Mouse (Mus musculus) CH12.LX (cell line): Measurements from ENCODE around the gene Ltbp2. TPM values are rescaled to one million over a fixed set of nuclear protein-coding genes. Genes with fewer than 3 reads are reported as not detected.

ENCODE experiments used
- DNase-seq: peaks from one replicate; pipeline ENCODE4 v3.0.0-alpha.2; 2013; ENCODE audit errors: extremely low read depth
- H3K27ac ChIP-seq: 2 replicates; pipeline ENCODE4 v1.5.1; 2012; ENCODE audit warnings: low read depth, mild to moderate bottlenecking, control low read depth, moderate library complexity; ENCODE audit not compliant: insufficient read depth
- H3K27me3 ChIP-seq: replicated peaks from 2 replicates; pipeline ENCODE3; 2012; ENCODE audit warnings: inconsistent platforms
- H3K36me3 ChIP-seq, 2 experiments: replicated peaks in 1 of 2; 2 replicates each; pipeline versions ENCODE3 to v1.6.1; 2012; ENCODE audit warnings: inconsistent platforms in 1 of 2, low read length in 1 of 2, mild to moderate bottlenecking in 1 of 2, mixed read lengths in 1 of 2, moderate library complexity in 1 of 2; ENCODE audit not compliant: control insufficient read depth in 1 of 2, insufficient read depth in 1 of 2
- H3K4me1 ChIP-seq, 2 experiments: 2 replicates each; pipeline ENCODE4 v1.6.1; 2012; ENCODE audit warnings: inconsistent platforms in 1 of 2, moderate library complexity in 1 of 2; ENCODE audit not compliant: insufficient read depth in 2 of 2, control insufficient read depth in 1 of 2
- H3K4me2 ChIP-seq: 2 replicates; pipeline ENCODE4 v1.6.1; 2012; ENCODE audit warnings: low read depth, mild to moderate bottlenecking, control low read depth; ENCODE audit not compliant: poor library complexity, insufficient read depth, severe bottlenecking
- H3K4me3 ChIP-seq, 3 experiments: fragments of 150-350 bp in 1 of 3; sonication (generic) in 1 of 3; replicated peaks in 1 of 3; 2 replicates each; pipeline versions ENCODE3 to v1.5.1; 2011 to 2012; ENCODE audit warnings: low read depth in 2 of 3, low read length in 2 of 3, mild to moderate bottlenecking in 2 of 3, moderate library complexity in 2 of 3, control low read depth in 1 of 3, improper control_type of control experiment in 1 of 3, inconsistent platforms in 1 of 3, mixed read lengths in 1 of 3; ENCODE audit not compliant: poor library complexity in 1 of 3
- H3K79me2 ChIP-seq: replicated peaks from 2 replicates; pipeline ENCODE4 v1.6.1; 2012; ENCODE audit warnings: mild to moderate bottlenecking, moderate library complexity; ENCODE audit not compliant: control insufficient read depth, poor library complexity, insufficient read depth, severe bottlenecking; ENCODE audit errors: extremely low read depth
- H3K9ac ChIP-seq: 2 replicates; pipeline ENCODE4 v1.6.1; 2012; ENCODE audit warnings: low read depth, mild to moderate bottlenecking, control low read depth, moderate library complexity; ENCODE audit not compliant: insufficient read depth
- H3K9me3 ChIP-seq: replicated peaks from 2 replicates; pipeline ENCODE3; 2012; ENCODE audit warnings: low read length, inconsistent platforms, mixed read lengths
- BHLHE40 ChIP-seq: IDR thresholded peaks from 2 replicates; pipeline ENCODE4 v1.6.1; 2011; ENCODE audit warnings: mild to moderate bottlenecking, low read depth, low read length, improper control_type of control experiment
- CHD1 ChIP-seq: IDR thresholded peaks from 2 replicates; pipeline ENCODE4 v1.6.1; 2012; ENCODE audit warnings: low read depth, low read length, improper control_type of control experiment, inconsistent platforms
- CHD2 ChIP-seq: IDR thresholded peaks from 2 replicates; pipeline ENCODE4 v1.6.1; 2011; ENCODE audit warnings: low read length, improper control_type of control experiment
- CTCF ChIP-seq, 2 experiments: IDR thresholded peaks in 1 of 2; conservative IDR thresholded peaks in 1 of 2; 2 replicates each; pipeline ENCODE4 v1.5.1; 2011 to 2012; ENCODE audit warnings: low read depth in 2 of 2, low read length in 2 of 2, improper control_type of control experiment in 1 of 2, inconsistent platforms in 1 of 2, mild to moderate bottlenecking in 1 of 2, moderate library complexity in 1 of 2
- E2F4 ChIP-seq: IDR thresholded peaks from 2 replicates; pipeline ENCODE4 v1.6.1; 2011; ENCODE audit warnings: low read depth, low read length, improper control_type of control experiment; ENCODE audit not compliant: insufficient replicate concordance
- EP300 ChIP-seq: IDR thresholded peaks from 2 replicates; pipeline ENCODE4 v1.6.1; 2011; ENCODE audit warnings: low read length, improper control_type of control experiment
- ETS1 ChIP-seq: conservative IDR thresholded peaks from 2 replicates; pipeline ENCODE4 v1.6.1; 2012; ENCODE audit warnings: low read depth, mild to moderate bottlenecking, inconsistent platforms, low read length, improper control_type of control experiment, moderate library complexity
- GABPA ChIP-seq: IDR thresholded peaks from 2 replicates; pipeline ENCODE4 v1.6.1; 2012; ENCODE audit warnings: low read depth, low read length, improper control_type of control experiment, inconsistent platforms; ENCODE audit not compliant: insufficient replicate concordance
- IRF4 ChIP-seq: IDR thresholded peaks from 2 replicates; pipeline ENCODE4 v1.6.1; 2014; ENCODE audit warnings: low read depth, mild to moderate bottlenecking, inconsistent platforms, low read length, improper control_type of control experiment
- KAT2A ChIP-seq: IDR thresholded peaks from 2 replicates; pipeline ENCODE4 v1.6.1; 2012; ENCODE audit warnings: low read length, improper control_type of control experiment, inconsistent platforms; ENCODE audit not compliant: insufficient replicate concordance
- MEF2A ChIP-seq: IDR thresholded peaks from 2 replicates; pipeline ENCODE4 v1.6.1; 2014; ENCODE audit warnings: low read depth, mild to moderate bottlenecking, inconsistent platforms, low read length, improper control_type of control experiment, borderline replicate concordance
- MYC ChIP-seq: IDR thresholded peaks from 2 replicates; pipeline ENCODE4 v1.6.1; 2011; ENCODE audit warnings: low read depth, mild to moderate bottlenecking, improper control_type of control experiment, low read length
- NRF1 ChIP-seq: IDR thresholded peaks from 2 replicates; pipeline ENCODE4 v1.6.1; 2014; ENCODE audit warnings: low read depth, mild to moderate bottlenecking, inconsistent platforms, low read length, improper control_type of control experiment, moderate library complexity
- RAD21 ChIP-seq: IDR thresholded peaks from 2 replicates; pipeline ENCODE4 v1.6.1; 2011; ENCODE audit warnings: low read depth, mild to moderate bottlenecking, low read length, improper control_type of control experiment, moderate library complexity
- SIN3A ChIP-seq: IDR thresholded peaks from 2 replicates; pipeline ENCODE4 v1.6.1; 2012; ENCODE audit warnings: low read length, improper control_type of control experiment, inconsistent platforms
- SMC3 ChIP-seq: IDR thresholded peaks from 2 replicates; pipeline ENCODE4 v1.6.1; 2011; ENCODE audit warnings: low read depth, low read length, improper control_type of control experiment
- TBP ChIP-seq: conservative IDR thresholded peaks from 2 replicates; pipeline ENCODE4 v1.6.1; 2011; ENCODE audit warnings: low read depth, low read length, improper control_type of control experiment
- USF2 ChIP-seq: conservative IDR thresholded peaks from 2 replicates; pipeline ENCODE4 v1.6.1; 2011; ENCODE audit warnings: low read depth, low read length, improper control_type of control experiment
- ZC3H11A ChIP-seq: IDR thresholded peaks from 2 replicates; pipeline ENCODE4 v1.6.1; 2012; ENCODE audit warnings: low read depth, mild to moderate bottlenecking, inconsistent platforms, low read length, improper control_type of control experiment
- ZMIZ1 ChIP-seq: IDR thresholded peaks from 2 replicates; pipeline ENCODE4 v1.6.1; 2012; ENCODE audit warnings: low read depth, mild to moderate bottlenecking, inconsistent platforms, low read length, improper control_type of control experiment
- ZNF384 ChIP-seq: IDR thresholded peaks from 2 replicates; pipeline ENCODE4 v1.6.1; 2012; ENCODE audit warnings: low read depth, low read length, improper control_type of control experiment, inconsistent platforms
- dilution Hi-C: fragments of 300-500 bp; cut with MboI; formaldehyde crosslinking; loops from 2 replicates; pipeline ENCODE4 v1.14.3; 2020; ENCODE audit warnings: low sequenced_read_pairs; ENCODE audit not compliant: extremely low pct_unique_long_range_greater_than_20kb, extremely low pct_ligation_motif_present
- in situ Hi-C: fragments of 300-500 bp; cut with MboI; formaldehyde crosslinking; loops from 3 replicates; pipeline ENCODE4 v1.14.3; 2019; ENCODE audit warnings: low sequenced_read_pairs, low pct_ligation_motif_present, low pct_unique_long_range_greater_than_20kb, mixed read lengths
- polyA plus RNA-seq: library from polyadenylated mRNA; unstranded; fragments of >175 nt; gene quantifications from 2 replicates; pipeline ENCODE4 v1.2.1, GENCODE M21; 2012; ENCODE audit warnings: low read depth; ENCODE audit not compliant: insufficient read length
- total RNA-seq, 2 experiments: library from RNA; depleted of rRNA; stranded (reverse); fragments of 300-350 nt in 1 of 2; fragments of >200 nt in 1 of 2; gene quantifications; 2 replicates each; pipeline ENCODE4 v1.2.3; 2012 to 2014

Gene Ltbp2
- total and polyA plus RNA-seq, 3 experiments, result 0.25 to 0.97 TPM; not detected in 1

- dilution Hi-C loops, result no loop called here
- peak; percentile 57 for DNase-seq
- Histone ChIP-seq H3K36me3 (peaks cover 29 to 89% of the 10 kb centered on the region in 2 experiments), H3K4me2 (no peak overlapping the region), H3K4me3 (no peak overlapping the region), H3K79me2 (no peaks in the 10 kb centered on the region), H3K27ac (no peak overlapping the region), H3K4me1 (peaks cover 12 to 26% of the 10 kb centered on the region in 2 experiments), H3K27me3 (no peaks in the 10 kb centered on the region), H3K9me3 (no peaks in the 10 kb centered on the region), H3K9ac (no peak overlapping the region)
- in situ Hi-C loops, result no loop called here
- TF ChIP-seq GABPA (no peak), RAD21 (peak; percentile 78), CHD2 (no peak), ZMIZ1 (no peak), IRF4 (no peak; the same call in 1 of the 2 replicates), SMC3 (peak; percentile 60), CTCF (conservative IDR thresholded peaks at IDR 0.05 in 1 of 2, IDR thresholded peaks at IDR 0.05 in 1 of 2; ENCODE audit: low read depth in 2 of 2, low read length in 2 of 2) (peak; percentile 60 to 79), MYC (peak; percentile 79; the same call in 1 of the 2 replicates), MEF2A (no peak), NRF1 (no peak)
Measured at GRCm38 (mm10) chr12:84759063-84759462, 117.3 kb downstream of the Ltbp2 start.

- dilution Hi-C loops (no loop called here), in situ Hi-C loops (no loop called here)
- Histone ChIP-seq H3K4me1 (no peaks in the 10 kb centered on the region), H3K27me3 (no peaks in the 10 kb centered on the region), H3K9ac (no peak overlapping the region), H3K9me3 (no peaks in the 10 kb centered on the region), H3K79me2 (no peaks in the 10 kb centered on the region), H3K4me3 (no peak overlapping the region), H3K36me3 (peaks cover 23 to 73% of the 10 kb centered on the region in 2 experiments), H3K4me2 (no peak overlapping the region), H3K27ac (no peak overlapping the region)
- no peak for DNase-seq
- TF ChIP-seq NRF1 (no peak), E2F4 (no peak), RAD21 (no peak), USF2 (no peak), ZNF384 (no peak), SIN3A (no peak), ZMIZ1 (no peak), BHLHE40 (no peak), CHD1 (no peak), SMC3 (no peak), EP300 (no peak), CHD2 (no peak), ZC3H11A (no peak), CTCF (conservative IDR thresholded peaks at IDR 0.05 in 1 of 2, IDR thresholded peaks at IDR 0.05 in 1 of 2; ENCODE audit: low read depth in 2 of 2, low read length in 2 of 2) (no peak), MYC (no peak), ETS1 (no peak), KAT2A (no peak), TBP (no peak)
Measured at GRCm38 (mm10) chr12:84756016-84756415, 120.3 kb downstream of the Ltbp2 start.
